Mouse (Mus musculus) E14TG2a.4 (cell line): ENCODE results near the gene Lcmt2.

Experiments used
- CTCF ChIP-seq: conservative IDR thresholded peaks from 2 replicates; pipeline ENCODE4 v1.5.1; 2014; ENCODE audit warnings: low read length
- NANOG ChIP-seq: IDR thresholded peaks from 2 replicates; pipeline ENCODE4 v1.6.1; 2014; ENCODE audit warnings: borderline replicate concordance, low read length, mixed read lengths

DNA sequence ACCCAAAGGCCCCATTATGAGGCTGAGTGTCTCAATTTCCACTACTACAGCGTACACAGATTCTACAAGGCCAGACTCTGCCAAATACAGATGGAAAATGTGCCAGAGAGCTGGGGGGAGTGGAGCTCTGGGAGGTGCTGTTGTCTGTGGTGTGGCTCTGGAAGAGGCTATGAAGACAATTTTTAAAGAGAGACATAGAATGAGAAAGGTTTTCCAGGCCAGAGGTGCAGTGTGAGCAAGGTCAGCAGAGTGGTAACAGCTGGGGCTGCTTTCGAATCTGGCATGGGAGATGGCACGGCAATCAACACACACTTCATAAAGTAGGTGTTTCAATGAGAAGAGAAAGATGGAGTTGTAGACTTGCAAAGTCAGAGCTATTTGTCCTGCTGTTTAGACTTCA lies 21.2 kb downstream of the Lcmt2 start:
- TF ChIP-seq CTCF (no peak), NANOG (no peak)
